Mouse (Mus musculus) spleen, adult 2 months (tissue): ENCODE measurements around the gene Ehd2. TPM values are rescaled to one million over a fixed set of nuclear protein-coding genes. Genes with fewer than 3 reads are reported as not detected.

ENCODE experiments used
- DNase-seq, 2 experiments: peaks; one replicate each; pipeline versions ENCODE4 v3.0.0 to v3.0.0-alpha.2; 2012 to 2021; ENCODE audit warnings: low spot score in 2 of 2, low read depth in 1 of 2
- H3K27ac ChIP-seq: fragments of 200-500 bp; 2 replicates; pipeline ENCODE4 v1.5.1; 2012; ENCODE audit warnings: low read length, inconsistent platforms; ENCODE audit not compliant: insufficient read depth
- H3K27me3 ChIP-seq: fragments of 200-500 bp; 2 replicates; pipeline ENCODE4 v1.6.1; 2012; ENCODE audit warnings: mild to moderate bottlenecking, moderate library complexity, low read length, inconsistent platforms; ENCODE audit not compliant: control insufficient read depth, insufficient read depth
- H3K36me3 ChIP-seq: fragments of 200-500 bp; 2 replicates; pipeline ENCODE4 v1.6.1; 2012; ENCODE audit warnings: mild to moderate bottlenecking, low read length, inconsistent platforms; ENCODE audit not compliant: control insufficient read depth, insufficient read depth
- H3K4me1 ChIP-seq: fragments of 200-500 bp; 2 replicates; pipeline ENCODE4 v1.6.1; 2011; ENCODE audit warnings: inconsistent platforms; ENCODE audit not compliant: control insufficient read depth, insufficient read depth, insufficient read length
- H3K4me3 ChIP-seq: fragments of 200-500 bp; 2 replicates; pipeline ENCODE4 v1.5.1; 2011; ENCODE audit warnings: mild to moderate bottlenecking, inconsistent platforms; ENCODE audit not compliant: insufficient read depth, insufficient read length; ENCODE audit errors: extremely low read depth
- CTCF ChIP-seq: fragments of 200-500 bp; IDR thresholded peaks from 2 replicates; pipeline ENCODE4 v1.5.1; 2011; ENCODE audit warnings: mild to moderate bottlenecking, inconsistent platforms; ENCODE audit not compliant: insufficient read depth, insufficient read length, insufficient replicate concordance; ENCODE audit errors: extremely low read depth
- POLR2A ChIP-seq: fragments of 200-500 bp; IDR thresholded peaks from 2 replicates; pipeline ENCODE4 v1.6.1; 2011; ENCODE audit warnings: low read depth, low read length, inconsistent platforms
- WGBS: fragments of 180-500 bp; shearing (Covaris S2); methylation state at CpG from one replicate; pipeline ENCODE4 v1.1.7; 2018; 5-methylcytosine and 5-hydroxymethylcytosine counted together
- polyA plus RNA-seq: library from polyadenylated mRNA; depleted of rRNA; stranded (reverse); fragments of >200 nt; gene quantifications from 2 replicates; pipeline ENCODE4 v1.2.3, GENCODE M21; 2012

The Ehd2 gene
- polyA plus RNA-seq, 1 experiment: 17.2 TPM

DNA sequence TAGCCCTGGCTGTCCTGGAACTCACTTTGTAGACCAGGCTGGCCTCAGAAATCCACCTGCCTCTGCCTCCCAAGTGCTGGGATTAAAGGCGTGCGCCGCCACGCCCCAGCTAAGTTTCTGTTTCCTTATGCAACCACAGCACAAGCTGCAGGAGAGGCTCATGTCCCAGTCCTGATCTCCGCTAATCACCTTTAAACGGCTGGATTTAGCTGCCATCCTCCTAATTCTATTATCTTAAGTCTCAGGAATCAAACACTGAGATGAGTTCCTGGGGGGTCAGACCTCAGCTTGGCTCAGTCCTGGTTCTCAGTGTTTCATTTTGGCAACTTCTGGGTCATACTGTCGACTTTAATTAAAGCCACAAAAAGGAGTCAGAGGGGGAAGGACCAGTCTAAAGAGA, 42.3 kb upstream of the Ehd2 start:
- no peak for TF ChIP-seq POLR2A
- no peak for TF ChIP-seq CTCF
- H3K4me3 ChIP-seq: no peak overlapping the region
- WGBS: 77% methylated on average over 7 of the region's 7 CpGs
- no peaks in the 10 kb centered on the region for H3K27me3 ChIP-seq
- no peak overlapping the region for H3K27ac ChIP-seq
- no peak for DNase-seq
- peaks cover 36% of the 10 kb centered on the region for H3K4me1 ChIP-seq
- no peaks in the 10 kb centered on the region for H3K36me3 ChIP-seq

DNA sequence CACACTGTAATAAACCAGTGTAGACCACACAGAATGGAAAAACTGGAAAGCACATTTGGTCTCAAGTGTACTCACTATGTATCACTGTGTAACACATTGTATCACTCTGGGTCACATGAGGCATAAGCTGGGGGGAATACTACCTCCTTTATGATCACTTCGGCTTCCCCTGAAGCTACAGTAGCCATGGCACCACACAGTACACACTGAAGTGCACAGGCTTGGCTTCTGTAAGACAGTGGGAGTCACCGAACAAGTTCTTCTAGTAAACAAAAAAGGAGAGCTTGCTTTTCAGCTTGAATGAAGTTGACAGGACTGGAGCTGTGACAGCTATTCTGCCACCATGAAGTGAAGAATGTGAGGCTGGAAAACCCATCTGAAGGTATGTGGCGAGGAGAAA, 37.7 kb upstream of the Ehd2 start:
- peak overlapping the region; percentile 3; the same call in 1 of the 2 replicates for H3K27ac ChIP-seq
- H3K4me1 ChIP-seq: peaks cover 13% of the 10 kb centered on the region; the same call in 1 of the 2 replicates
- no peaks in the 10 kb centered on the region for H3K27me3 ChIP-seq
- DNase-seq: no peak
- H3K36me3 ChIP-seq: no peaks in the 10 kb centered on the region
- no peak for TF ChIP-seq POLR2A
- TF ChIP-seq CTCF: no peak
- WGBS: 82% methylated on average over 3 of the region's 3 CpGs
- H3K4me3 ChIP-seq: no peak overlapping the region

DNA sequence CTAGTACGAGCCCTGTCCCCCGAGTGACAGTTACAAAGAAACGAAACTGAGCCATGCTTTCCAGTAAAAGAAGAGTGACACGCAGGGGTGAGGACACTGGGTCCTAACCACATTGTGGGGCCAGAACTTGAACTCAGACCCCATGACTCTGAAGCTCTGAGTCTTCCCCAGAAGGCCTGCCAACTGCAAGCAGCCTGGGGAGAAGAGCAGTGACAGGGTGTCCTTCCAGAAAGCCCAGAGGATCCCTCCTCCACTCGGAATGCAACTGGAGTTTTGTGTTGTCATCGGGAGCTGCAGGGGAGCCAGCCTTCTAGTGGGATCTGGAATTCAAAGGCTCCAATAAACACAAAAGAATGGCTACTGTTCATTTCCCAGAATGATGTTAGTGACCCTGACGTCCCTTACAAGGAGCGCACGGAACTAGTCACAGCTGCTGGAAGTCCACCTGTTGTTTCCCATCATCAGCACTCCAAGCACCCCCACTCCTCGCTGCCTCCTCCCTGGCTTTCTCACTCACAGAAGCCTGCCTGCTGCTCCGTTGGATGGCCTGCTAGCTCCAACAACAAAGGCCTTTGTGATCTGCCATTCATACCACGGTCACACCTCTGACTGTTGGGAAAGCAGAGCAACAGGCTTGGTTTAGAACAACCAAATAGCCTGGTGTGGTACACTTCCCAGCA, 37.0 kb upstream of the Ehd2 start:
- Histone ChIP-seq H3K27me3 (no peaks in the 10 kb centered on the region), H3K4me3 (no peak overlapping the region), H3K36me3 (peaks cover under 1% of the 10 kb centered on the region; the same call in 1 of the 2 replicates), H3K27ac (no peak overlapping the region), H3K4me1 (peaks cover 13% of the 10 kb centered on the region; the same call in 1 of the 2 replicates)
- no peak for DNase-seq
- WGBS: 83% methylated on average over 12 of the region's 12 CpGs
- no peak for TF ChIP-seq CTCF

DNA sequence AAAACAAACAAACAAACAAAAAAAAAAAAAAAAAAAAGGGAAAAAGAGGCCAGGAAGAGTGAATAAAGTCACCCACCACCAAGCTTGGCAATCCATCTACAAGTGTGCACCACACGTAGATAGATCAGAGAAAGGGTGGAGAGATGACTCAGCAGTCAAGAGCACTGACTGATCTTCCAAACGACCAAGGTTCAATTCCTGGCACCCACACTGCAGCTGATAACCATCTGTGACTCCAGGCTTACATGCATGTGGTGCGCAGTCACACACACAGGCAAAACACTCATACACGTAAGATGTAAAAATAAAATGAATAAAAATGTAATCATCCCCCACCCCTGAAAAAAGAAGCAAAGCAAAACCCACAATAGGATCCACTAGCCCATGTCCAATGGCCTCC, 35.7 kb upstream of the Ehd2 start:
- 54% methylated on average over 4 of the region's 4 CpGs for WGBS
- DNase-seq: no peak
- Histone ChIP-seq H3K27me3 (no peaks in the 10 kb centered on the region), H3K4me1 (peaks cover 13% of the 10 kb centered on the region; the same call in 1 of the 2 replicates), H3K4me3 (no peak overlapping the region), H3K36me3 (peaks cover 3% of the 10 kb centered on the region; the same call in 1 of the 2 replicates), H3K27ac (no peak overlapping the region)
- no peak for TF ChIP-seq CTCF
- TF ChIP-seq POLR2A: no peak

DNA sequence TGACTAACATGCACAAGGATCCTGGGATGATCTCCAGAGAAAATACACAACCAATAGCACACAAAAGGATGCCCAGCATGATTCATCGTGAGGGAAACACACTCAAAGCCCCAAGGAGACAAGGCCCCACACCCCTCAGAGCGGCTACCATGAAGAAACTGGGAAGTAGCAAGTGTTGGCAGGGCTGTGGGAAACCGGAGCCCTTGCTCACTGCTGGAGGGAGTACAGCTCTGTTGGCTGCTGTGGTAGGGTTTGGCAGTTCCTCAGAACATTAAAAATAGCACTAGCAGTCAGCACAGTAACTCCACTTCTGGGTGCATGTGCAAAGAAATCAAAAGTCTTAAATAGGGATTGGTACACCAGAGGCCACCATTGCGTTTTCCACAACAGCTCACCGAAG, 34.8 kb upstream of the Ehd2 start:
- DNase-seq: no peak
- no peak overlapping the region for H3K4me3 ChIP-seq
- peaks cover 13% of the 10 kb centered on the region; the same call in 1 of the 2 replicates for H3K4me1 ChIP-seq
- WGBS: 24% methylated on average over 5 of the region's 5 CpGs
- peak overlapping the region; percentile 75 for H3K27ac ChIP-seq
- no peaks in the 10 kb centered on the region for H3K27me3 ChIP-seq
- peaks cover 9% of the 10 kb centered on the region; the same call in 1 of the 2 replicates for H3K36me3 ChIP-seq
- TF ChIP-seq CTCF (no peak), POLR2A (no peak)

DNA sequence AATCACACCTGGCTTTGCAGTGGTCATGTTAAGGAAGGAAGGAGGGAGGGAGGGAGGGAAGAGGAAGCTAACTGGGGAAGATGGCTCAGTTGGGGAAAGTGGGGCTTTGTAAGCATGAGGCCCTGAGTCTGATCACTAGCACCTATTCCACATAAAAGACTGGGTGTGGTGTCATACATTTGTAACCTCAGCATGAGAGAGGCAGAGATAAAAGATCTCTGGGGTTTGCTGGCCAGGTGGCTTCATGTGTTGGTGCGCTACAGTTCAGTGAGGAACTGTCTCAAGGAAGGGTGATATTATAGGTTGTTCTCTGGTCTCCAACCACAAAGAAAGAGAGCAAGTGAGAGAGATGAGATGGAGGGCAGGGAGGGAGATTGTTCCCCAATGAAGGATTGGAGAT, 34.3 kb upstream of the Ehd2 start:
- DNase-seq: peak in 1 of 2 experiments; percentile 30
- H3K36me3 ChIP-seq: peaks cover 12% of the 10 kb centered on the region; the same call in 1 of the 2 replicates
- WGBS: 73% methylated on average over 1 of the region's 1 CpGs
- no peaks in the 10 kb centered on the region for H3K27me3 ChIP-seq
- H3K4me1 ChIP-seq: peaks cover 13% of the 10 kb centered on the region; the same call in 1 of the 2 replicates
- H3K27ac ChIP-seq: peak overlapping the region; percentile 75
- TF ChIP-seq CTCF: no peak
- TF ChIP-seq POLR2A: no peak
- no peak overlapping the region for H3K4me3 ChIP-seq

DNA sequence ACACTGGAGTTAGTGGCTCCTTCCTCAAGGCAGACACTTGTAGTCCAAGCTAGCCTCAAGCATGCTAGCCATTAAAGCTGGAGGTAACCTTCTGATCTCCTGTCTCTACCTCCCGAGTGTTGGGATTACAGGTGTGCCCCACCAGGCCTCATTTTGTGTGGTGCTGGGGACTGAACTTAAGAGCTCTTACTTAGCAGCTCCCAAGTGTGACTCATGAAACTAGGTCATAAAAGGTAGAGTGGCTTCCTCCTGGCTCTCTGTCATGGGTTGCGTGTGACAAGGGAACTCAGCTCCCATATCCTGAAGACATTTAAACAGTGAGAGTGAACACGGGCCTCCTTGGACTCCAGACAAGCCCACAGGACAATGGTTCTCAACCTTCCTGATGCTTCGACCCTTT, 26.4 kb upstream of the Ehd2 start:
- 93% methylated on average over 4 of the region's 4 CpGs for WGBS
- TF ChIP-seq CTCF: no peak
- TF ChIP-seq POLR2A: no peak
- Histone ChIP-seq H3K4me1 (no peaks in the 10 kb centered on the region), H3K27ac (no peak overlapping the region), H3K4me3 (no peak overlapping the region), H3K36me3 (peaks cover 25% of the 10 kb centered on the region), H3K27me3 (no peaks in the 10 kb centered on the region)
- DNase-seq: no peak
